Mouse (Mus musculus) forebrain, postnatal 0 days (tissue): ENCODE measurements around the gene Slc2a1. TPM values are rescaled to one million over a fixed set of nuclear protein-coding genes. Genes with fewer than 3 reads are reported as not detected.
A peak's percentile ranks its signal among the peaks of the same experiment; 100 is the strongest.

Experiments
- ATAC-seq: fragments of 200-750 bp; cut with Nextera tagmentation; 2 replicates; pipeline ENCODE4 v1.8.0; 2017; ENCODE audit warnings: mild to moderate bottlenecking, moderate library complexity
- DNase-seq: peaks from one replicate; pipeline ENCODE4 v3.0.0-alpha.2; 2015
- H3K27ac ChIP-seq: fragments of 300-500 bp; sonication (generic); 2 replicates; pipeline ENCODE4 v1.5.1; 2014; ENCODE audit warnings: low read depth, mild to moderate bottlenecking, antibody characterized with exemption, low read length, moderate library complexity, mixed read lengths
- H3K27me3 ChIP-seq: fragments of 300-500 bp; sonication (generic); 2 replicates; pipeline ENCODE4 v1.6.1; 2014; ENCODE audit warnings: mild to moderate bottlenecking, low read length, mixed read lengths; ENCODE audit not compliant: insufficient read depth
- H3K36me3 ChIP-seq: fragments of 300-500 bp; sonication (generic); 2 replicates; pipeline ENCODE4 v1.6.1; 2014; ENCODE audit warnings: mild to moderate bottlenecking, moderate library complexity; ENCODE audit not compliant: insufficient read depth
- H3K4me1 ChIP-seq: fragments of 300-500 bp; sonication (generic); 2 replicates; pipeline ENCODE4 v1.6.1; 2014; ENCODE audit warnings: antibody characterized with exemption; ENCODE audit not compliant: insufficient read depth
- H3K4me2 ChIP-seq: fragments of 300-500 bp; sonication (generic); 2 replicates; pipeline ENCODE4 v1.6.1; 2014; ENCODE audit warnings: low read depth, mild to moderate bottlenecking, moderate library complexity
- H3K4me3 ChIP-seq: fragments of 300-500 bp; sonication (generic); 2 replicates; pipeline ENCODE4 v1.5.1; 2014; ENCODE audit warnings: low read depth, low read length, mixed read lengths
- H3K9ac ChIP-seq: fragments of 300-500 bp; sonication (generic); 2 replicates; pipeline ENCODE4 v1.6.1; 2014; ENCODE audit warnings: mild to moderate bottlenecking
- H3K9me3 ChIP-seq: fragments of 300-500 bp; sonication (generic); 2 replicates; pipeline ENCODE4 v1.6.1; 2016; ENCODE audit warnings: low read length
- CTCF ChIP-seq: sonication (generic); IDR thresholded peaks from 2 replicates; pipeline ENCODE4 v1.5.1; 2016; ENCODE audit warnings: antibody characterized with exemption, control low read depth, low read depth
- WGBS: fragments of 180-500 bp; shearing (Covaris S2); extraction: QIAGEN DNeasy Blood & Tissue Kit; methylation state at CpG from one replicate; pipeline ENCODE4 v1.1.7; 2014; 5-methylcytosine and 5-hydroxymethylcytosine counted together
- polyA plus RNA-seq: library from polyadenylated mRNA; unstranded; fragments of >200 nt; fragmentation: Nextera tagmentation; extraction: Ambion mirVana; gene quantifications from 2 replicates; pipeline ENCODE4 v1.2.1, GENCODE M21; 2015
- total RNA-seq: library from RNA; depleted of rRNA; stranded (reverse); fragments of >200 nt; gene quantifications from 2 replicates; pipeline ENCODE4 v1.2.3, GENCODE M21; 2014

Slc2a1 gene
- total and polyA plus RNA-seq, 2 experiments from 2014 or later = 41.4 to 64.8 TPM

DNA sequence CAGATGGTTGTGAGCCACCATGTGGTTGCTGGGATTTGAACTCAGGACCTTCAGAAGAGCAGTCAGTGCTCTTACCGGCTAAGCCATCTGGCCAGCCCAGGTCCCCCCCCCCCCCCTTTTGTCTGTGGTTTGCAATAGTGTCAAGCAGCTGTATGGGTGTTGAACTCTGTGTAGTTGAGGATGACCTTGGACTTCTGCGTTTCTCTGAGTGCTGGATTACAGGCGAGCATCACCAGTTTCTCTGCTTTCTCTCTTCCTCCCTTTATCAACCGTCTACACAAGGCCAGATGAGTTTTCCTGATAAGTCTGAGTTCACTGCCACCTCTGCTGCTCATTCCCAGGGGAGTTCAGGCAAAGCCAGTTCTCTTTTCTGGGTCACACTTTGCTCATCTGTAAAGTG is 11.1 kb upstream of the Slc2a1 start:
- Histone ChIP-seq H3K9me3 (no peaks in the 10 kb centered on the region), H3K4me3 (no peak overlapping the region), H3K4me1 (no peaks in the 10 kb centered on the region), H3K36me3 (no peaks in the 10 kb centered on the region), H3K9ac (no peak overlapping the region), H3K27ac (no peak overlapping the region), H3K27me3 (no peaks in the 10 kb centered on the region), H3K4me2 (no peak overlapping the region)
- TF ChIP-seq CTCF = no peak
- 92% methylated on average over 4 of the region's 4 CpGs for WGBS
- ATAC-seq = no peak
- DNase-seq = no peak

- ATAC-seq (peak; percentile 47; the same call in 1 of the 2 replicates), DNase-seq (peak; percentile 4)
- 53% methylated on average over 8 of the region's 8 CpGs for WGBS
Observed at GRCm38 (mm10) chr4:119098216-119099210, 10.0 kb upstream of the Slc2a1 start.

DNA sequence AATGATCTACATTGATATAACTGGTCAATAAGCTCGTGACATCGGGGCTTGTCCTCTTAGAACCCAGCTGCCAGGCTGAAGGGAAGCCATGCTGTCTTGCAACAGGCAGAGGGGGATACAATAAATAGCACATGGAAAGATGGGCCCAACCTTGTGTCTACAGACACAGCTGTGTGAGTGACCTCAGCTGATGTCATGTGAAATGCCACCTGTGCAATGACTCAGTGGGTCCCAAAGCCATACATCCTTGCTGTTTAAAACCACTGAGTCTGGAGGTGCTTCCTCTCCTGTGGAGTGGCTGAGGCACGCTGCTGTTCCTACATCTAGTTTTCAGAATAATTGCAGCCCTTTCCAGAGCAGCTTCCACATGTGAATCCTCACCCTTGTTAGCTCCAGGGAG is 7.1 kb upstream of the Slc2a1 start:
- Histone ChIP-seq H3K9ac (no peak overlapping the region), H3K4me2 (no peak overlapping the region), H3K4me3 (no peak overlapping the region), H3K27ac (no peak overlapping the region), H3K9me3 (no peaks in the 10 kb centered on the region), H3K27me3 (no peaks in the 10 kb centered on the region), H3K4me1 (0 out of 2 replicates have a peak, but pooled peaks cover 8% of the 10 kb centered on the region), H3K36me3 (no peaks in the 10 kb centered on the region)
- 90% methylated on average over 3 of the region's 3 CpGs for WGBS
- no peak for TF ChIP-seq CTCF
- ATAC-seq = no peak
- no peak for DNase-seq

More at GRCm38 (mm10) chr4:119098216-119099210, 10.0 kb upstream of the Slc2a1 start:
- Histone ChIP-seq H3K4me2 (no peak overlapping the region), H3K4me1 (no peaks in the 10 kb centered on the region), H3K4me3 (no peak overlapping the region), H3K36me3 (no peaks in the 10 kb centered on the region), H3K27me3 (no peaks in the 10 kb centered on the region), H3K9ac (no peak overlapping the region), H3K27ac (0 out of 2 replicates have a peak overlapping the region, but pooled peaks have one; percentile 1), H3K9me3 (no peaks in the 10 kb centered on the region)
- TF ChIP-seq CTCF = no peak

GRCm38 (mm10) chr4:119102350-119103126 is 6.0 kb upstream of the Slc2a1 start:
- Histone ChIP-seq H3K27ac (no peak overlapping the region), H3K27me3 (no peaks in the 10 kb centered on the region), H3K4me1 (0 out of 2 replicates have a peak, but pooled peaks cover 8% of the 10 kb centered on the region), H3K36me3 (no peaks in the 10 kb centered on the region), H3K9me3 (no peaks in the 10 kb centered on the region), H3K4me3 (no peak overlapping the region), H3K4me2 (no peak overlapping the region), H3K9ac (no peak overlapping the region)
- ATAC-seq = no peak
- no peak for TF ChIP-seq CTCF
- no peak for DNase-seq
- 79% methylated on average over 7 of the region's 7 CpGs for WGBS

DNA sequence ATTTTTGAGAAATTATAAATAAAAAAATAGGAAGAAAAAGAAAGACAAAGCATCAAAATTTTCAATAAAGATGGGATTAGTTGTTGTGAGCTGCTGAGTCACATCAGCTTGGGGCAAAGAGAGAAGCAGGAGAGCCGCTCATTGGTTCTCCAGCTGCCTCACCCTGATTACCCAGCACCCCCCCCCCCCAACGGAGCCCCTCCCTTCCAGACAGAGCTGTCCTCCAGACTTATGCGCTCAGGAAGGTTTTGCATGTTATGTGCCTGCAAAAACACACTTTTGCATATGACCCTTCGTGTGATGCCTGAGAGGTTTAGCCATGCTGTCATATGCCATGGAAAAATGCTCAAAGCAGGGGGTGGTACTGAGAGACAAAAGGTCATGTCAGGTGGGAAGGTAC is 3.7 kb upstream of the Slc2a1 start:
- no peak overlapping the region for H3K4me2 ChIP-seq
- no peaks in the 10 kb centered on the region for H3K36me3 ChIP-seq
- H3K9ac ChIP-seq = no peak overlapping the region
- H3K9me3 ChIP-seq = no peaks in the 10 kb centered on the region
- 39% methylated on average over 4 of the region's 4 CpGs for WGBS
- no peaks in the 10 kb centered on the region for H3K27me3 ChIP-seq
- DNase-seq (no peak), ATAC-seq (no peak)
- H3K4me3 ChIP-seq = no peak overlapping the region
- peaks cover 9% of the 10 kb centered on the region; the same call in 1 of the 2 replicates for H3K4me1 ChIP-seq
- no peak overlapping the region for H3K27ac ChIP-seq
- TF ChIP-seq CTCF = no peak

DNA sequence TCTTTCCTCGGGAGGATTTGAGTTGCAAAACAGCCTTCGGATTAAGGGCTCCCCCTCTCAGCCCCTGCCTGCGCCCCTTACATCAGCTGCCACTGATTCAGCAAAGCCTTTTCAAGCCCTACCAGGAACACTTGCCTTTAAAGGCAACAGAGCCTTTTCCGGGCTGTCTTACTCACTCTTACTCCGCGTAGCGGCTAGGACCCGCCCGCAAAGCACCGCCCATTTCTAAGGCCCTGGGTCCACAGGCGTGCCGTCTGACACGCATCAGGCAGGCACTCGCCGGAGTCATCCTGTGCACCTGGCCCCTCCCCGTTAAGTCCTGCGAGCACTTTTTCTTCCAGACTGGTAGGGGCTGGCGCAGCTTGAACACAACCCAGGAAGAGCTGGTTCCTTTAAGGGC is 2.8 kb upstream of the Slc2a1 start:
- no peak for TF ChIP-seq CTCF
- H3K36me3 ChIP-seq = no peaks in the 10 kb centered on the region
- DNase-seq (peak; percentile 67), ATAC-seq (peak; percentile 28)
- no peaks in the 10 kb centered on the region for H3K9me3 ChIP-seq
- peak overlapping the region; percentile 56 for H3K4me2 ChIP-seq
- no peak overlapping the region for H3K27ac ChIP-seq
- 2% methylated on average over 18 of the region's 18 CpGs for WGBS
- H3K9ac ChIP-seq = peak overlapping the region; percentile 50
- H3K27me3 ChIP-seq = no peaks in the 10 kb centered on the region
- H3K4me1 ChIP-seq = peaks cover 14% of the 10 kb centered on the region; the same call in 1 of the 2 replicates
- H3K4me3 ChIP-seq = peak overlapping the region; percentile 30
